Mouse (Mus musculus) cerebellum, adult 8-10 months (tissue): ENCODE results near the gene Irx6.

Experiments
- DNase-seq: peaks from one replicate; pipeline ENCODE4 v3.0.0; 2022

Gene Irx6

DNA sequence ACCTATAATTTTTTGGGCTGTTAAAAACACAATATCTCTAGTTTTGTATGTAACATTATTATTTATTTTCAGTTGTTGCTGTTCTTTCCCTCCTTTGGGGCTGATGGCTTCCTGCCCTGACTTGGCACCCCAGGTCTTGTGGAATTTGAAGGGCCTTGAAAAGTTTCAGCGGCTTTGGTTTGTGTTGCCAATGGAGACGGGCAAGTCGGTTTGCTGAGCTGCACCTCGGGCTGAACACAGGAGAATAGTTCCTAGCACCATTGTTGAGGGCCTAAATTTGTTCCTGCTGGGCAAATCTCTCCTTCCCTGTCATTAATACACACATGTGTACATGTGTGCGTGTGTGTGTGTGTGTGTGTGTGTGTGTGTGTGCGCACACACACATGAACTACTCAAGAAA lies 49.2 kb downstream of the Irx6 start:
- DNase-seq = no peak

DNA sequence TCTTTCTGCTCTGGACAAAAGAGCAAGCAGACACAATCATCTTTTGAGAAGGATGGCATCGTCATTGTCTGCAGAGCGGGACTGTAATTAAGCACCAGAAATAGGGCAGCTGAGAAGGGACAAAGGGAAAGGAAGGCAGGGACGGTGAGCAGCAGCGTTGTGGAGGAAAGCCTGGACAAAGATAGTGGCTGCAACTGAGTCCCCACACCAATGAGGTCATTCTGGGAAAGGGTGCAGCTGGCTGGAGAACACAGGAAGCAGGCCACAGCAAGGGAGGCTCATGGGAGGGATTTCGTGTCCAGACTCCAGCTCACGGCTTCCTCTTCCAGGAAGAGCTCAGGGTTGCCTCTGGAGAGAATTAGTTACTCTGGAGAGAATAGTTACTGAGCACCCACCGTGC lies 49.9 kb downstream of the Irx6 start:
- no peak for DNase-seq

DNA sequence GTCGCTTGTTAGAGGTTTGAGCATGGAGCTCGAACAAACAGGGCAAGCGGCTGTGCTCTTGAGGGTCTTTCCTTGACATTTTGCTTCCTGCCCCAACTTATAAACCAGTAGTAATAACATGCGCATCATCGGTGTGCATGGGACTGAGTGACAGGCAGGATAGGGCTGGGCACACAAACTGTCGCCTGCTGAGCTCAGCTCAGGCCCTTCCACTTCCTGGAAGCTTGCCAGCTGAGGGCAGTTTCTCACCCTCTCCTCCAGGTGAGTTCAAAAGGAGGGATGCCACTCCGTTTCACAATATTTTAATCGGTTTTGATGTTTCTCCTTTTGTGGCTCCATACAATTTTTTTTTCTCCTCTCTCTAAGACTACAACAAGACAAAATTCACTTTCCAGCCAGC lies 50.3 kb downstream of the Irx6 start:
- DNase-seq = no peak
